Mouse (Mus musculus): ENCODE data around the gene Ptpru.
"Not testable (repeated sequence)": the region's sequence is repeated elsewhere in the genome, so short reads cannot be mapped to it uniquely, and the experiment has no call there.

The Ptpru gene

DNA sequence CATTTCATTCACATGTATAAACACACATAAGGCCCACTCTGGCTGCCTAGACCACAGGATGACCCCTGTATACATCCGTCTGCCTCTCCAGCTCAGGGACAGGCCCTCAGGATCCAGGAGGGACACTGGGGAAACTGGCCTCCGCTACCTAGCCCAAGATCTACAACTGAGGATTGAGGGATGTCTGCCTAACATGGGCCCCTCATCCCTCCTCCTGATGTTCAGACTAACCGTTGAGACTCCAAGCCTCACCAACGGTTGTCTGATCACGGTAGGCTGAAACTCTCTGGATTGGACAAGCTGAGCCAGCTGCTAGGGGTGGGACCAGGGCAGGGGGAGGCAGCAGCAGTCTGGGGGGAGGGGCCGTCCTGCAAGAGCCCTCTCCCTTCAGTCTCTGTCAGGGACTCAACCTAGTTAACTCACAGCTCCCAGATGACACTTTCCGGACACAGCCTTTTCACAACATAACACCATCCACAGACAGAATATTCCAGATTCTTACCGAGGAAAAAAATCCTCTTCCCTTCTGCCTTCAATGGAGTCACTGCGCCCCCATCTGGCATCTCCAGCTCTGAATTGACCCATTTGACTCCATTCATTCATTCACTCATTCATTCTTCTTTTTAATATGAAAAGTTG lies 4.0 kb downstream of the Ptpru start:
- peak; percentile 75 for DNase-seq

DNA sequence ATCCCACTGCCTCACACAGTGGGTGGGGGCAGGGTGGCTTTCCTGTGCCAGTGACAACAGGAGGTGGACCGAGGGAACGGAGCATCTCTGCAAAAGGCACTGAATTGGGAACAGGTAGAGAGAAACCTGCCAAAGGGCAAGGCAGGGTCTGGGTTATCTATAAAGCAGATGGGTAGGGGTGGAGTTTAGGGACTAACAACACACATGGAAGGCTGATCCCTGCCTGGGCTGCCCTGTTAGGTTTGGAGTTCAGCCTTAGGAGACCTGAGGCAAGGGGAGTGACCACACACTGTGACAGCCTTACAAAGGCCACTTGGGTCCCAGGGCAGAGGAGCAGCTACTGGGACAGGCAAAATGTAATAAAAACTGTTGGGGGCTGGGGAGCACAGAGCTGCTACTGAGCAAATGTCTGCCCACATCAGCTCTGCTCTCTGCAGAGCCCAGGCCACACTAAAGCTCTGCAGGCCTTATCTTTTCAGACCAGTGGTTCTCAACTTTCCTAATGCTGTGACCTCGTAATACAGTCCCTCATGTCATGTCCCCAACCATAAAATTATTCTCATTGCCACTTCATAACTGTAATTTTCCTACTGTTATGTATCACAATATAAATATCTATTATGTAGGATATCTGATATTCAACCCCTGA lies 5.2 kb downstream of the Ptpru start:
- no peak for DNase-seq

DNA sequence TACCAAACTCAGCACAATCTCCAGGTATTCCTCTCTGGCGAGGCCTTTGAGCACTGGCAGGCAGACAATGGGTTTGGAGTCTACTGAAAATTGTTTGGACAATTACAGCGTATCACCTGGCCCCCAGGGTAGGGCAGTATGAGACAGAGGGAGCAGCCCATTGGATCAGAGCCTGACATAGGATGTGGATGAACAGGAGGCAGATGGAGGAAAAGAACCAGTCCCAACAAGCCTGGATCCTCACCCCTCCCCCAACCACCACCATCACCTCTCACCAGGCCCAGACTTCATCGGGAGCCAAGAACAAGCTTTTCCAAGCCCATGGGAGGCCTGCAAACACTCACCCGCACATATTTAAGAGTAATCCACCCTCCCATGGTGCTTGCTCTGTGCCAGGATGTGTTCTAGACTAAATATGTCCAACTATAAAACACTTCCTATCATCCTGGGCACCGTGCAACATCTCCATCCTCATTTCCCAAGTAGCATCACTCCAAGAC lies 6.5 kb downstream of the Ptpru start:
- DNase-seq: no peak

DNA sequence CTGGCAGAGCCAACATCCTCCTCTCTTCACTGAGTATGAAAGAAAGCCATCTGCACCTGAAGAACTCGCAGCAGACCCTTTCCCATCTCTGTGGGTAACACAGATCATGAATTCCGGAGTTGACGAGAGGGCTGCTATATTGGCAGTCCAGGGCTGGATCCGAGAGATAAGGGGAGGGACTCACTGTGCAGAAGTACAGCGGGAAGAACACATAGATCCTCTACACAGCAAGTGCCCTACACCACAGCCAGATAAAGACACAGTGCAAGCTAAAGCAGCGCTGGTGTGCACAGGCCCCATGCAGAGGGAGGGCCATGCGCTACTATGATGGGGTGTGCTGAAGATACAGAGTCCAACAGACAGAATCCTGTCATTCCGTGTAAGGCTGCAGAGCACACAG lies 9.0 kb downstream of the Ptpru start:
- no peak for DNase-seq

DNA sequence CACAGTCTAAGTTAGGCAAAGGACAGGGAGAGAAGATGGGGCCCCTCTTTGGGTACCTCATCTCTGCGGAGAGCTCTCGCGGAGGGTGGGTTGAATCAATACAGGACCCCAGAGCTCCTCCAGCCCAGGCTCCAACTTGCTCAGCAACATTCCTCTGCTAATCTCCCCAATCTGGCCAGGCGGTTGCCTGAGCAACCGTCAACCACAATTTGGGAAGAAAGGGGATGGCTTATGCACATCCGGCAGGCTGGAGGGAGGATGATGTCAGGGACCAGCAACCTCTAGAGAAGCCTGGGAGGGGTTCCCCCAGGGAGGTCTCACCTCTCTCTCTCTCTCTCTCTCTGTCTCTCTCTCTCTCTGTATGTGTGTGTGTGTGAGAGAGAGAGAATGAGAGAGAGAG lies 11.2 kb downstream of the Ptpru start:
- DNase-seq: peak; percentile 63

DNA sequence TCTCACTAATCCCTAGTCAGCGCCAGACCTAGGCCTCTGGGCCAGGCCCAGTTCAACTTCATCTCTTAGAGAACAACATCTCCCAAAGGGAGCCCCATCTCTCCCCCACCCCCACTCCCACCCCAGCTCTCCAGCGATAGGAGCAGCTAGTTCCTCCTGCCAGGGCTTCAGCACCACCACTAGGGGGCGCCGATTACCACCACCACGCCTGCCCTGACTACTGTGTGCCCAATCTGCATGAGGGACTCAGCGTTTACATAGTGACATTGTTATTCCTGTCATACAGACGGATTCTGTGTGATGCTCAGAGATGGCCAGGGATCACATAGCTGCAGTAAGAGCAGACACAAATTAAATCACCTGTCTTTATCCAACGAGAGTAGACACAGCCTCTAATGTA lies 12.3 kb downstream of the Ptpru start:
- DNase-seq: peak; percentile 32

DNA sequence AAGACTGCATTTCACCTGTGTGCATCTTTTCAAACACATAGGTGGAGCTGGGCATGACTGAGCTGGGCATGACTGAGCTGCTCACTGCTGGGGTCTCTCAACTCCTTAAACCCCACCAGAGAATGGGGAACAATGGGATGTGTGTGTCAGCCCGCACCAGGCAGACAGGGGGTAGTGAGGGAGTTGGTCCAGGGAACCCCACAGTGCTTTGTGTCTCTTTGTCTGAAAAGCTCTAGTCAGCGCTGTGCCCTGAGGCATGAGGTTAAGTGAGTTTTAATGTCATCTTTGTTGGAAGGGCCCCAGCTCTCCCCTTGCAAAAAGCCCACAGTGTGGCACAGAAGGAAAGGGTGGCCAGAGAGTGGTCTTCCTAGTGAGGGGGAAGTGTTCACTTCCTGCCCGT lies 13.1 kb downstream of the Ptpru start:
- no peak for DNase-seq

DNA sequence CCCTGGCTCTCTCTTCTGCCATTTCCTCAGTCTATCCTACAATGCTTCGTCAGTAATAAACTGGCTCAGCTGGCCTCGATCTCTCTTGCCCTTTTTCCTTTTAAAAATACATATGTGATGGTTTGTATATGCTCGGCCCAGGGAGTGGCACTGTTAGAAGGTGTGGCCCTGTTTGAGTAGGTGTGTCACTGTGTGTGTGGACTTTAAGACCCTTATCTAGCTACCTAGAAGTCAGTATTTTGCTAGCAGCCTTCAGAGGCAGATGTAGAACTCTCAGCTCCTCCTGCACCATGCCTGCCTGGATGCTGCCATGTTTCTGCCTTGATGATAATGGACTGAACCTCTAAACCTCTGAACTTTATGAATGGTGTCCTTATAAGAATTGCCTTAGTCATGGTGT lies 15.5 kb downstream of the Ptpru start:
- DNase-seq: no peak

DNA sequence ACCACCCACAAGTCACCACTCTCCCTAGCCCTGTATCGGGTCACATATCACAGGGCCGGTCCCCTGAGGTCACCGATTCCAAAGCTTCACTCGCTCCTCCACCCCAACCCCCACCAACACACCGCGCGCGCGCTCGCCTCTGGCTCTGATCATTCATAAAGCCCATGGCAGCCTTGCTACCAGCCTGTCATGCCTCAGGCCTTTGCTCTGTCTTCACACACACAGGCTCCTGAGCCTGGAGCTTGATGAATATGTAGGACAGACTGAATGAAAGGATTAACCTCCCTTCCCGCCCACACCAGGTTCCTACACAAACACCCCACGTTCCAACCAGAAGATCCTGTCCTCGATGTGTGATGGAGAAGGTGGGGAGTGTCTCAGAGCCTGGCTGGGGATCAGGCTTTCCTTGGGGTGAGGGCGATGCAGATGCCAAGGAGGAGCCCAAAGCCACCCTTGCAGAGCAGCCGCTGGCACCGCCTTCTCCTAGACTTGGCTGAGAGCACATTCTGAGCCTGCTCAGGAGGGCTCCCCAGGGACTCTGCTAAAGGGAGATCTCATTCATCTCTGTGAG lies 16.8 kb downstream of the Ptpru start:
- no peak for DNase-seq

DNA sequence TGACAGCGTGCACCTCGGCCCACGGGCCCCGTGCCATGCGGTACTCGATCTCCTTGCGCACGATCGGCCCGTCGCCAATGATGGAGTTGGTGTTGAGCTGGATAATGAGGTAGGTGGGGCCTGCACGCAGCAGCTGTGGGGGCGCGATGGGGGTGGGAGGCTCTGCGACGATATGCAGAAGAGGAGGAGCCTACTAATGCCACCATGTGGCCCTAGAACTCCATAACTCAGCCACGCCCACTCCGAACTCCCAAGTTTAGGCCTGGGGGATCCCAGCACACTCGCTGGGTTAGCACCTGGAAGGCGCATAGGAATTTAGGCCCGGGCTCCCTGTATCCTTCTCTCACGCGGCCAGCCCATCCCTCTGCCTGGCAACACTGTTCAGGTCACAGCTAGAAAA lies 19.2 kb downstream of the Ptpru start:
- DNase-seq: no peak

DNA sequence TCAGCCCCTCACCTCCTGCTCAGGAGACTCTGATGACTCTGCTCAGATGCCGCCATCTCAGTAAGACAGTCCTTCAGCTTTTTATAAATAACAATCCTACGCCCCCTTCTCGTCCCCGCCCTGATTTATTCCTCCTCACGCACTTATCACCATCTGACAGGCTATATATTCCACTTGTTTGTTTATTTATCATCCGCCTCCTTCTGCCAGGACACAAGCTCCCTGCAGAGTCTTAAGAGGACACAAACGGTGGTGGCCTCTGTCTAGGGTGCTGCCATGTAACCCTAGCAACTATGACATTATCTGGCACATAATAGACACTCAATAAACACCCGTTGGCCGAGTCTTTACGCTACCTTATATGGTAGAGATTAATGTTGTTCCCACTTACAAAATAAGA lies 22.3 kb downstream of the Ptpru start:
- DNase-seq: no peak

DNA sequence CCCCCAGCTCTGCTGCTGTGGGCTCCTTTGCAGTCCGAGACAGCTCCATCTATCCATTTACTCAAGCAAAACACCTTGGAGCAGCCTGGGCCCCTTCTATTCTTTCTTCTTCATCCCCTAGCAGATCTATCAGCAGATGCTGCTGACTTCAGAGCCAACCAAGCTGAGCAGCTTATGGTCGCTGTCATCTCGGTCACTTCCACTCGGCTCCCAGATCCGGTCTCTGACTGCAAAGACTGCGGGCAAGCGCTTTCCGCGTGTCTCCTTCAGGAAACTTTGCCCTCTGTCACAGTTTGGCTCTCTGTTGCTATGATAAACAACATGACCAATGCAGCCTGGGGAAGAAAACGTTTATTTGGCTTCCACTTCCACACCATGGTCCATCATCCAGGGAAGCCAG lies 23.2 kb downstream of the Ptpru start:
- peak; percentile 40 for DNase-seq

DNA sequence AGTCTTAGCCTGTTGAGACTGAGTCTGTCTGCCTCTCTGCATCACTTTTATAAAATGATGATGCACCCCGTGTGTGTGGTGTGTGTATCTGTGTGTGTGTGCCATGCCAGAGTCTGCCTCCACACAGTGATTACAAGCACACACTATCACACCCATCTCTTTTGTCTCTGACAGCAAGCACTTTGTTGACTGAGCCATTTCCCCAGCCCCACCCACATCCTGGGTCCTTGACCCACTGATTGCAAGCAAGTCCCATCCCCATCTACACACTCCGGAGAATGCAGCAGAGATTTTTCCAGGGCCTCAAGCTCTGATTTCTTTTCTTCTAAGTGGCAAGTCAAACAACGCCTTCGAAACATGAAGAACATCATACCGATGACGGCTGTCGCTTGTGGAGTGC lies 24.3 kb downstream of the Ptpru start:
- DNase-seq: no peak

DNA sequence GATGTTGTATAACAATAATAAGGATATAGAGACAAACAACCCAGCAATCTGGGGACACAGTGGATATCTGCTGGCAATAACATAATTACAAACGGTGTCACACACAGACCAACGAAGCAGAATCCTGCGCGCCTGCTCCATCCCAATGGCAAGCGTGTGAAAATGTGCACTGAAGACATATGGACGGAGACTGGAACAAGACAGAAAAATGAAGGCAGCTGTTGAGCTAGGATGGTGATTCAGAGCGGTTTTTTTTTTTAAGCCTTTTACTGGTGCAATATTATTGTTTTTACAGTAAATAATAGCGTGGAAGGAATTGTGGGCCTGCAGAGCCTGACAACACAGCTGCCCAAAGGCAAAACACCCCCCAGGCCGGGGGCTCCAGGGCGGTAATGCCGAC lies 25.6 kb downstream of the Ptpru start:
- no peak for DNase-seq

DNA sequence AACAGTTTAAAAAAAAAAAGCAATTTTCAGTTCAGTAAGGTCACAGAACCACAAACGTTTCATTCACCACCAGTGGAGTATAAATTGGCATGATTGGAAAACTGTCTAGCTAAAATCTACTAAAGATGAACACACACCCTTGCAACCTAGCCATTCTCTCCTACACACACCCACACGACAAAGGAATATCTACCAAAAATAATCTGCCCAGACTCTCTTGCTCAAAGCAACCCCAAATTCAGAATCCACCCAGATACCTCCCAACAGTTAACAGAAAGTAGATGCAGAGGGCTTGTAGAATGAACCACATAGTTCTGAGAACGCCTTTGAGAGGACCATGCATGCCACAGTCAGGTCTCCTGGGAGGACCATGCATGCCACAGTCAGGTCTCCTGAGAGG lies 32.8 kb downstream of the Ptpru start:
- no peak for DNase-seq

DNA sequence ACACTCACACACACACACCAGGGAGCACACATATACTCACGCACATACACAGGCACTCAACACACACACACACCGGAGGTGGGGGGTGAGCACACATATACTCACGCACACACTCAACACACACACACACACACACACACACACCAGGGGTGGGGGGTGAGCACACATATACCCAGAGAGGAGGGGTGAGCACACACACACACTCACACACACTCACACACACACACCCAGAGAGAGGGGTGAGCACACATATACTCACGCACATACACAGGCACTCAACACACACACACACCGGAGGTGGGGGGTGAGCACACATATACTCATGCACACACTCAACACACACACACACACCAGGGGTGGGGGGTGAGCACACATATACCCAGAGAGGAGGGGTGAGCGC lies 33.4 kb downstream of the Ptpru start:
- DNase-seq: not testable (repeated sequence)

DNA sequence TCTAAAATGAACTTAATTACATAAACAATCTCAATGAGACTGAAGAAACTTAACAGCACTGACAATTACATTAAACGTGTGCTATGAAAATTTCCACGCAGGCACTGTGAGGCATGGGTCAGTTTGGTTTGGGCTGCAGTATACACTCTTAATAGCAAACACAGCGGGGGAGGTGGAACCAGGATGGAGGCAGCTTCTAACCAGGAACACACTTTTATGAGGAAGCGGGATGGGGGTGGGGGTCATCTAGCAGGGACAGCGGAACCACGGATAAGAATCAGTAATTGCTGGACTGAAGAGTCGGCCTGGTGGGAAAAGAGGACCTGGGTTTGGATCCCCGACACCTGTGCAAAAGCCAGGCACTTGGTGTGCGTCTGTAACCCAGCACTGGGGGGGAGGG lies 34.2 kb downstream of the Ptpru start:
- peak; percentile 56 for DNase-seq

DNA sequence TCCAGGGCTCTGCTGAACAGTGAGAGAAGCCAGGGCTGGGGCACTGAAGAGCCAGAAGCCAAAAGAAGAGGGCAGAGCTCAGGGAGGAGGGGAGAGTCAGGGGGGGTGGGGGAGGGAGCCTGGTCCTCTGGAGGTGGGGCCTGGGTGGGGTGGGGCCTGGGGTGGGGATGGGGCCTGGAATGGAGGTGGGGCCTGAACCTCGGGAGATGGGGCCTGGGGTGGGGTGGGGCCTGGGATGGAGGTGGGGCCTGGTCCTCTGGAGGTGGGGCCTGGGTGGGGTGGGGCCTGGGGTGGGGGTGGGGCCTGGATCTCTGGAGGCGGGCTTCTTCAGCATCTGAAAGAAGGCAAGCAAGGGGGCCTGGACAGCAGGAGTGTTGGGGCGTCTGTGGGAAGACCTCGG lies 39.1 kb downstream of the Ptpru start:
- no peak for DNase-seq

DNA sequence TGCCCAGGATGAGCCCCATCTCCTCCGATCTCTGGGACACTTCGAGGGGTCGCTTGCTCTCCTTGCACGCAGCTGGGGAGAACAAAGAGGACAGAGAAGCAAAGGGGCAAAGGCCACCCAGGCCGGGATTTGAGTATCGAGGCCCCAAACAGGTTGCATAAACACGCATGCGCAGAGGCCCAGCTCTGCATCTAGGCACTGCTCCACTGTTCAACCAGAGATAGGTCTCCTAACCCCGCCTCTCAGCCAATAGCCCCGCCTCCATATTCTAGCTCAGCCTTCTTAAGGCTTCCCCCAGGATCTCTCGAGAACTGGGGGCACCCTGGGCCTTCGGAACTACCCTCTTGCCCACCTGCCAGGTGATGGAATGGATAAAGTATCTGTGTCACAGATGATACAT lies 40.2 kb downstream of the Ptpru start:
- no peak for DNase-seq

DNA sequence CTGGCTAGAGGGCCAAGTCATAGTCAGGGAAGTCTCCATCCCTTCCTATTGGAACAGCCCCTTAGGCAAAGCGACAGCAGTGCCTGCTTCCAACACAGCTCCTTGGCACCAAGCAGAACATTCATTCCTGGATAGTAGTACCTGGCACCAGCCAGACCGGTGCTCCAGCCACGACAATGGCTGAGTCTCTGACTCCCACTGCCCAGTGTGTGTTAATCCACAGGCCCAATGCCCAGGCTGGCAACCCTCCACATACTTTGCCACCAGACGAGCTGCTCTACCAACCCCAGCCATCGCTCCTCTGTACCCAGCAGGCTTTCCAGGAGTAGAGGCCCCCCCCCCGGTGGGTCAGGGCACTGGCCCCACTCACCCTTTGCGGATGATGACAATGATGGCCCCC lies 40.6 kb downstream of the Ptpru start:
- no peak for DNase-seq

DNA sequence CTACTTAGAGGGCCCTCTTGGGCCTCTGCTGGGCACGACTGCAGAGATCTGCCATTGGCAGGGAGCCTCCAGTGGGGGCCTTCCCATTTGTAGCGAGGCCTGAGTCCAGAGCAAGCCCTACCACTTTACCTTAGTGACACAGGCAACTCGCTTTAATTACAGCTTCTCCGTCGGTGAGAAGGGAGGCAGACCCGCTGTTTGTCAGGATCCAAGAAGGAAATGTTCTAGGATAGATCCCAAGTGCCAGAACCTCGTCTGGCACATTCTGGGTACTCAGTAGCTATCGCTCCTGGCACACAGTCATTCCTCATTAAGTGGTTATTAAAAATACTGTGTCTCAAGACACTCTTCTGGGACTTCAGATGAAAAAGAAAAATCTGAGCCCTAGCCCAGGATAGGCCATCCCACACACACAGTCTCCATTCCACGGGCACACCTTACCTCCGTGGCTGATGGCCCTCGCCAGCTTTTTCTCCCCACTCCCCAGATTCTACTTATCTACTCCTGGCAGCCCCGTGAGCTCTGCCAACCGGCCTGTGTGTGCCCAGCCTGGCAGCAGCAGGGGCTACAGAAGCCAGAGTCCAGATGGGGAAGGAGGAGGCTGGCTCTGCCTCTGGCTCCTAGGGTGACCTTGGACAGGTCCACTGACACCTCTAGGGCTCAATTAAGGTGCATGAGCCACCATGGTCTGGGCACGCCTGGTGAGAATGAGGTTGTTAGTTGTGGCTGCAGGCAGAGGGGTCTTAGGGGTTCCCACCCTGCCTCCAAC lies 41.6 kb downstream of the Ptpru start:
- DNase-seq: no peak

DNA sequence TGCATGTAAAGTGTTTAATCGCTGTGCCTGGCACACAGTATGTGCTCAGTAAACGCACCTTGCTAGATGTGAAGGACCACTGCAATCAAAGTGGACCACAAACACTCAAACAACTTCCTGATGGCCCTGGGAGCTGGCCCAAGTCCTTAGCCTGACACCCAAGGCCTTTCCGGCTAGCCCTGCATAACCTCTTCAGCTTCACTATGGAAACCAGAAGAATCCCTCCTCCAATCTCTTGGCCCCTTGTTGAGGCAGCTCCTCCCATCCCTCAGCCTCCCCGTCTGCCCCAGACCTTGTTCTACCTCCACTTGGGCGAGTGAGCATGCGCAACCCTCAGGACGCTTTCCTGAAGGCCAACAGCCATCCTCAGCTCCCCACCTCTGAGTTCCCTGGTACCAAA lies 51.3 kb downstream of the Ptpru start:
- peak; percentile 19 for DNase-seq

DNA sequence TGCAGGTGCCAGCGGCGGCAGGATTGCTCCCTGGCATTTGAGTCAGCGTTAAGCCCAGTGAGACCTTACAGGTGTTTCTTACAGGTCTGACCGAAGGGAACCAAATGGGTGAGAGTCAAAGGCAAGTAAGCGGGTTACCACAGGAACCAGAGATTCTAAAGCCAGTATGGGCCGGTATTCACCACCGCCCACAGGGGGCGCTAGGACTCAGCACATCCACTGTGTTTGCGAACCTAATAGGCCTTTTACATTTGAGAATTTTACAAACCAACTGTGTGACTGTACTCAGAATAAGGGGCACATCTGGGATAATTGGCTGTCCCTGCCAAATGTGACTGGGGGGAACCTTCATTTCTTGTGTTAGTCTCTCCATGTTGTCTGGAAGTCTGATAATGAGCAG lies 54.1 kb downstream of the Ptpru start:
- peak; percentile 62 for DNase-seq

DNA sequence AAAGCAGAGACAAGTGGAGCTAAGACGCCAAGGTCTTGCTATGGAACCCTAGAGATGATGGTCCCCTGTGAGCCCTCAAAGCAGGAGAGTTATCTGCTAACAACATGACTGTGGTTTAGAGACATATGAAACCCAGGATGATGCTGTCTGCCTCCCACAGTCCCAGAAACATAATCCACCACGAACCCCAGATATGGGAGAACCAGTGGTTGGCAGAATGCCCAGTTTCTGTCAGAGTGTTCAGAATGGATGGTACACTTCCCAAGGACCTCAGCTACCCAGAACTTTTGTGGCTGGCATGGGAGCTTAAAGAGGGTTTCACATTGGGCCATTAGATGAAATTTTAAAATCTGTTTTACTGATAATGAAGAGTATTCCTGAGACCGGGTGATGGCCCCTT lies 57.1 kb downstream of the Ptpru start:
- DNase-seq: peak; percentile 63

Data from kidney, postnatal 14 days (tissue).